Mouse (Mus musculus): Measurements from ENCODE around the gene Mdm2. TPM values are rescaled to one million over a fixed set of nuclear protein-coding genes. Genes with fewer than 3 reads are reported as not detected.

Mdm2 gene
- total and polyA plus RNA-seq, 3 experiments, result 79.8 to 136 (median 112) TPM

GRCm38 (mm10) chr10:117739648-117739948 is 29.0 kb upstream of the Mdm2 start:
- no peaks in the 10 kb centered on the region; a peak in 1 of 4 replicates for H3K4me1 ChIP-seq (ENCODE audit: control insufficient read depth in 1 of 2, insufficient read depth in 2 of 2)
- dilution Hi-C loops (cut with MboI; ENCODE audit: extremely low pct_ligation_motif_present, extremely low pct_unique_long_range_greater_than_20kb, low sequenced_read_pairs) (no loop called here), in situ Hi-C loops (cut with MboI; ENCODE audit: low pct_ligation_motif_present, low pct_unique_long_range_greater_than_20kb, low sequenced_read_pairs) (no loop called here)
- H3K27me3 ChIP-seq (replicated peaks), result no peaks in the 10 kb centered on the region
- peaks cover 25 to 68% of the 10 kb centered on the region in 2 experiments for H3K36me3 ChIP-seq (replicated peaks in 1 of 2; ENCODE audit: control insufficient read depth in 1 of 2, insufficient read depth in 1 of 2, low read length in 1 of 2)
- TF ChIP-seq IRF4 (IDR thresholded peaks at IDR 0.05; ENCODE audit: low read depth, low read length), result no peak
- TF ChIP-seq BHLHE40 (IDR thresholded peaks at IDR 0.05; ENCODE audit: low read depth, low read length), result no peak
- no peak for TF ChIP-seq MYC (IDR thresholded peaks at IDR 0.05; ENCODE audit: low read depth, low read length)
- no peak for TF ChIP-seq POLR2AphosphoS2 (IDR thresholded peaks at IDR 0.05; ENCODE audit: low read depth, low read length)
- H3K79me2 ChIP-seq (replicated peaks; ENCODE audit: control insufficient read depth, extremely low read depth, insufficient read depth, poor library complexity, severe bottlenecking), result no peaks in the 10 kb centered on the region
- DNase-seq (ENCODE audit: extremely low read depth), result no peak
- no peak overlapping the region for H3K4me2 ChIP-seq (ENCODE audit: insufficient read depth, low read depth, poor library complexity, severe bottlenecking)
- H3K9me3 ChIP-seq (replicated peaks; ENCODE audit: low read length), result no peaks in the 10 kb centered on the region
- no peak overlapping the region for H3K4me3 ChIP-seq (replicated peaks in 1 of 3; ENCODE audit: low read depth in 2 of 3, low read length in 2 of 3, poor library complexity in 1 of 3)
- H3K9ac ChIP-seq (ENCODE audit: insufficient read depth, low read depth), result no peak overlapping the region
- H3K27ac ChIP-seq (ENCODE audit: insufficient read depth, low read depth), result no peak overlapping the region

DNA sequence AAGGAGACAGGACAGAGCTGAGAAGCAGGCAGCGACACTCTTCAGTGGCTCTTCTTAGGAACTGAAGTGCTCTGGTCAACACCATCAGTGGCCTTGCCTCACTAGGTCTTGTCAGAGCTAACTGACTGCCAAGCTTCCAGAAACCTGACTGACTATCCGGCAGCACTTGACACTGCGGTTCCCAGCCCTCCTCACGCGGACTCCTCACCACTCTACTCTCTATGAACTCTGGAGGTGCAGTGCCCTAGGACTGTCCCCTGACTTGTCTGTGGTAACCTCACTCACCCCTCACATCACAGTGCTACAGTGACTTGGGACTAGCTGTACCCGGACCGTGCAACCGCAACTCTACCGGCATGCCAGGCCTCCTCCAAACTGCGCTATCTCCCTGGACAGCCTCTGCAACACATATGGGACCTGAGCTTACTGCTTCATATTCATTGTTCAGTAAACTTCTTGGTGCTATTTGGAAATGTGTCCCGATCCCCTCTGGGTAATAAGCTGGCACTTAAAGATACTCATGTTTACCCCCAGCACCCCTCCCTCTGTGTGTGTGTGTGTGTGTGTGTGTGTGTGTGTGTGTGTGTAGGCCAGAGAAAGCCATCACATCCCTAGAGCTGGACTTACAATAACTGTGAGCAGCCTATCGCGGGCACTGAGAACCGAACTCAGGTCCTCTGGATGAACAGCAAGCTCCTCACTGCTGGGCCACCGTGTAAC is 28.5 kb upstream of the Mdm2 start:
- Histone ChIP-seq H3K36me3 (replicated peaks in 1 of 2; ENCODE audit: control insufficient read depth in 1 of 2, insufficient read depth in 1 of 2, low read length in 1 of 2) (peaks cover 25 to 67% of the 10 kb centered on the region in 2 experiments), H3K79me2 (replicated peaks; ENCODE audit: control insufficient read depth, extremely low read depth, insufficient read depth, poor library complexity, severe bottlenecking) (no peaks in the 10 kb centered on the region), H3K4me2 (ENCODE audit: insufficient read depth, low read depth, poor library complexity, severe bottlenecking) (no peak overlapping the region), H3K27ac (ENCODE audit: insufficient read depth, low read depth) (no peak overlapping the region), H3K4me1 (ENCODE audit: control insufficient read depth in 1 of 2, insufficient read depth in 2 of 2) (no peaks in the 10 kb centered on the region; a peak in 1 of 4 replicates), H3K4me3 (replicated peaks in 1 of 3; ENCODE audit: low read depth in 2 of 3, low read length in 2 of 3, poor library complexity in 1 of 3) (no peak overlapping the region), H3K27me3 (replicated peaks) (no peaks in the 10 kb centered on the region), H3K9ac (ENCODE audit: insufficient read depth, low read depth) (no peak overlapping the region), H3K9me3 (replicated peaks; ENCODE audit: low read length) (no peaks in the 10 kb centered on the region)
- DNase-seq (ENCODE audit: extremely low read depth), result no peak
- dilution Hi-C loops (cut with MboI; ENCODE audit: extremely low pct_ligation_motif_present, extremely low pct_unique_long_range_greater_than_20kb, low sequenced_read_pairs) (no loop called here), in situ Hi-C loops (cut with MboI; ENCODE audit: low pct_ligation_motif_present, low pct_unique_long_range_greater_than_20kb, low sequenced_read_pairs) (no loop called here)
- no peak for TF ChIP-seq POLR2A (IDR thresholded peaks at IDR 0.05; ENCODE audit: low read depth, low read length)
- TF ChIP-seq CHD2 (IDR thresholded peaks at IDR 0.05; ENCODE audit: low read length), result no peak
- TF ChIP-seq POLR2AphosphoS2 (IDR thresholded peaks at IDR 0.05; ENCODE audit: low read depth, low read length), result no peak
- no peak for TF ChIP-seq KAT2A (IDR thresholded peaks at IDR 0.05; ENCODE audit: insufficient replicate concordance, low read length)
- no peak for TF ChIP-seq UBTF (IDR thresholded peaks at IDR 0.05; ENCODE audit: low read depth, low read length)
- no peak for TF ChIP-seq ZC3H11A (IDR thresholded peaks at IDR 0.05; ENCODE audit: low read depth, low read length)
- TF ChIP-seq TCF12 (IDR thresholded peaks at IDR 0.05; ENCODE audit: low read depth, low read length), result no peak
- no peak for TF ChIP-seq E2F4 (IDR thresholded peaks at IDR 0.05; ENCODE audit: insufficient replicate concordance, low read depth, low read length)
- TF ChIP-seq MYC (IDR thresholded peaks at IDR 0.05; ENCODE audit: low read depth, low read length), result no peak
- TF ChIP-seq MEF2A (IDR thresholded peaks at IDR 0.05; ENCODE audit: borderline replicate concordance, low read depth, low read length), result no peak
